Mouse (Mus musculus) testis, adult 2 months (tissue): ENCODE results near the gene Mfng.

Source experiments
- CTCF ChIP-seq: fragments of 200-500 bp; IDR thresholded peaks from 2 replicates; pipeline ENCODE4 v1.5.1; 2012; ENCODE audit warnings: low read depth, mild to moderate bottlenecking, inconsistent platforms, low read length, moderate library complexity; ENCODE audit not compliant: control insufficient read depth, insufficient read depth, insufficient replicate concordance
- POLR2A ChIP-seq: fragments of 200-500 bp; IDR thresholded peaks from 2 replicates; pipeline ENCODE4 v1.6.1; 2012; ENCODE audit warnings: low read depth, mild to moderate bottlenecking, inconsistent platforms, low read length, moderate library complexity; ENCODE audit not compliant: control insufficient read depth

- TF ChIP-seq POLR2A (no peak), CTCF (no peak)
These were observed 33.9 kb upstream of the Mfng start for GRCm38 (mm10) chr15:78807141-78807540.
